Mouse (Mus musculus) neural tube, embryonic 11.5 days (tissue): Measurements from ENCODE around the gene Gramd1a. TPM values are rescaled to one million over a fixed set of nuclear protein-coding genes. Genes with fewer than 3 reads are reported as not detected.
A peak's percentile ranks its signal among the peaks of the same experiment; 100 is the strongest.

Source experiments
- ATAC-seq: fragments of 200-750 bp; cut with Nextera tagmentation; 2 replicates; pipeline ENCODE4 v1.8.0; 2017; ENCODE audit warnings: moderate number of reproducible peaks, mild to moderate bottlenecking, moderate TSS enrichment, moderate library complexity; ENCODE audit not compliant: insufficient read depth, low FRiP score, low TSS enrichment
- DNase-seq: peaks from one replicate; pipeline ENCODE4 v3.0.0-alpha.2; 2015; ENCODE audit warnings: low spot score
- H3K27ac ChIP-seq: fragments of 300-500 bp; sonication (generic); 2 replicates; pipeline ENCODE4 v1.5.1; 2014; ENCODE audit warnings: low read depth, mild to moderate bottlenecking, low read length
- H3K27me3 ChIP-seq: fragments of 300-500 bp; sonication (generic); 2 replicates; pipeline ENCODE4 v1.6.1; 2014; ENCODE audit warnings: mild to moderate bottlenecking, low read length, mixed read lengths; ENCODE audit not compliant: control insufficient read depth, insufficient read depth
- H3K36me3 ChIP-seq: fragments of 300-500 bp; sonication (generic); 2 replicates; pipeline ENCODE4 v1.6.1; 2014; ENCODE audit warnings: mild to moderate bottlenecking, low read length, moderate library complexity, mixed read lengths; ENCODE audit not compliant: control insufficient read depth, insufficient read depth
- H3K4me1 ChIP-seq: fragments of 300-500 bp; sonication (generic); 2 replicates; pipeline ENCODE4 v1.6.1; 2014; ENCODE audit warnings: low read length, mixed read lengths; ENCODE audit not compliant: control insufficient read depth, insufficient read depth
- H3K4me2 ChIP-seq: fragments of 300-500 bp; sonication (generic); 2 replicates; pipeline ENCODE4 v1.6.1; 2014; ENCODE audit warnings: low read depth, mild to moderate bottlenecking, moderate library complexity
- H3K4me3 ChIP-seq: fragments of 300-500 bp; sonication (generic); 2 replicates; pipeline ENCODE4 v1.5.1; 2014; ENCODE audit warnings: low read depth, low read length
- H3K9ac ChIP-seq: fragments of 300-500 bp; sonication (generic); 2 replicates; pipeline ENCODE4 v1.6.1; 2014; ENCODE audit warnings: mild to moderate bottlenecking, low read length
- H3K9me3 ChIP-seq: fragments of 300-500 bp; sonication (generic); 2 replicates; pipeline ENCODE4 v1.6.1; 2016; ENCODE audit warnings: low read length; ENCODE audit not compliant: control insufficient read depth
- WGBS: fragments of 180-500 bp; shearing (Covaris S2); extraction: QIAGEN DNeasy Blood & Tissue Kit; methylation state at CpG from one replicate; pipeline ENCODE4 v1.1.7; 2014; 5-methylcytosine and 5-hydroxymethylcytosine counted together
- polyA plus RNA-seq: library from polyadenylated mRNA; unstranded; fragments of >200 nt; fragmentation: Nextera tagmentation; extraction: Ambion mirVana; gene quantifications from 2 replicates; pipeline ENCODE4 v1.2.1, GENCODE M21; 2014

Gramd1a gene
- polyA plus RNA-seq, 1 experiment from 2014 or later: 159 TPM

DNA sequence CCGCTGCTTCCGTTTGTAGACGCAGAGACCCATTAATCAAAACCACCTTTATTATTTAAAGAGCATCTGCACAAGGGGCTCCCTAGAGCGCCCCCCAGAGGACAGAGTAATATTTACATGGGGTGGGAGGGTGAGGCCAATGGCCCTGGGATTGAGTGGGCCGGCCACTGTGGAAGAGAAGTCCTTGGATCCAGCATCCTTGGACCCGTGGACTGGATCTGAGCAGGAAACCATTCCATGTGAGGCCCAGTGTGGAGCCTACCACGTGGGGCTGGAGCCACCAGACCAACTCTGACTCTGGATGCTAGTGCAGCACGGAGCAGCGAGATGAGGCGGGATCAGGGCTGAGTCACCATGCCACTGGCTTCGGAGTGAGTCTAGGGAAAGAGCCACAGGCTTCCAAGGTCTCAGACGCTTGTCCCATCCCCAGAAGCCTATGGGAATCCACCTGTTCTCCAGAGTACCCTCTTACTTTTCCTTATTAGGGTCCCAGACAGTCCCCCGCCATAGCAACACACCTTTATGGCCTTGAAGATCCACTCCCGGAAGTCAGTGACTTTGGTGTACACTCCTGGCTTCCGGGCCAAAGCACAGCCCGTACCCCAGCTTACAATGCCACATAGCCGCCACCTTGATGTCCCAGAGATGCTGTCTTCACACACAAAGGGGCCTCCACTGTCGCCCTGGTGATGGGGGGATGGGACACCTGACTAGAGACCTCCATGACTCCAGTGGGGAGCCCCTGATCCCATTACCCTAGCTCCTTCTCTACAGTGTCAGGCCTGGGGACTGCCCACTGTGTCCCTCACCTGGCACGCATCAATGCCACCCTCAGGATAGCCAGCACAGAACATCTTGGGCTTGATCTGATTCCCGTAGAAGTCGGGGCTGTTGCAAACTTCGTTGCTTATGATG lies 56.7 kb downstream of the Gramd1a start:
- Histone ChIP-seq H3K36me3 (no peaks in the 10 kb centered on the region), H3K9me3 (no peaks in the 10 kb centered on the region), H3K4me2 (no peak overlapping the region), H3K4me3 (no peak overlapping the region), H3K4me1 (no peaks in the 10 kb centered on the region), H3K27me3 (no peaks in the 10 kb centered on the region), H3K27ac (no peak overlapping the region), H3K9ac (no peak overlapping the region)
- ATAC-seq (no peak), DNase-seq (peak; percentile 14)
- WGBS: 80% methylated on average over 22 of the region's 22 CpGs

DNA sequence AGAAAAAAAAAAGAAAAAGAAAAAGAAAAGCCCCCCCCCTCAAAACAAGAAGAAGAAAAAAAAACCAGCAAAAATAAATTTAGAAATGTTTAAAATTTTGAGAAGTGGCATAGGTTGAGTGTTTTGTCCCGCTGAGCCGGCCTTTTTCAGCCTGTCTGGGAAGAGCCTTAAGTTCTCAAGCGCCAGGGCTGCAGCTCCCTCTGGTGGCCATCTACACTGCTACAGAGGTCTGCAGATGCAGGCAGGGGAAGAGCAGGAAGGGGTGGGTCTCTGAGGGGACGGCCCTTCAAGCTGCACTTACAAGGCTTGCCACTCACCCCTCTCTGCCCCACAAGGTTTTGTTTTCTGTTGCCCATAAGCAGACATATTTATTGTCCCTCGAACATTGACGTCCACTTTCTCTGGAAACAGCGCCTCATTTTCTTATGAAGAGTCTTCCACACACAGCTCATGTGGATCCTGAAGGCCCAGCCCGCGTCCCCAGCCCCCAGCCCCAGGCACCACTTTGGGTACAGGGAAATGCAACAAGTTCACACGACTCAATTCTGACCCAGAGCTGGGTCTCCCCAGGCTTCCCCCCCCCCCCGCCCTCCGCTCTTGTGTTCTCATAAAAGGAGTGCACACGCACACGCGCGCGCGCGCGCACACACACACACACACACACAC lies 58.0 kb downstream of the Gramd1a start:
- no peaks in the 10 kb centered on the region for H3K4me1 ChIP-seq
- H3K4me3 ChIP-seq: 0 out of 2 replicates have a peak overlapping the region, but pooled peaks have one; percentile 1
- H3K9me3 ChIP-seq: no peaks in the 10 kb centered on the region
- H3K36me3 ChIP-seq: no peaks in the 10 kb centered on the region
- ATAC-seq: peak; percentile 91
- no peak overlapping the region for H3K9ac ChIP-seq
- no peaks in the 10 kb centered on the region for H3K27me3 ChIP-seq
- DNase-seq: peak; percentile 92
- no peak overlapping the region for H3K27ac ChIP-seq
- H3K4me2 ChIP-seq: peak overlapping the region; percentile 29; the same call in 1 of the 2 replicates
- 19% methylated on average over 11 of the region's 20 CpGs for WGBS

DNA sequence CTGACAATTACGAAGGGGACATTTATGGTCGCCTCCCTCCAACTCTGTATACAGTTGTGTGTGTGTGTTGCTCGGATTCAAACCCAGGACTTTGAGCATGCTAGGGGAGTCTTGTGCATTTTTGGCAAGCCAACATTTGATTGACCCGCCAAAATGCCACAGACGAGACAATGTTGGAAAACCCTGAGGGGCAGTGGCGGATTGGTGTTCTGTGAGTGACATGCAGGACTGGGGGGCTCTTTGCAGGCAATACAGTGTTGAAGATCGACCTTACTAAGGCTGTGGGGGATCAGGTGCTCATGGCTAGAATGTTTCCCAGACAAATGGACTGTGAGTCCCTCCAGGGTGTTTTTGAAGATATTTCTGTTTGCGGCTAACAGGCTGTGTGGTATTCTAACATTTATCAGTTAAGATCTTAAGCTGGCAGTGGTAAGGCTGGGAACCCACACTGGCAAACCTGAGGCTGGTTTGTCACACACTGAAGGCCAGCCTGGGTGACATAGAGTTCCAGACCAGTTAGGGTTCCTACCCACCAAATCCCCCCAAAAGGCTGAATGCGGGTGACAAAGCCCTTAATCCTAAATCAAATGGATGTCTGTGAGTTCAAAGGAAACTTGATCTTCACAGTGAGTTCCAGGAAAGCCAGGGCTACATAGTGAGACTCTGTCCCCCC lies 58.7 kb downstream of the Gramd1a start:
- H3K9ac ChIP-seq: no peak overlapping the region
- 72% methylated on average over 9 of the region's 9 CpGs for WGBS
- DNase-seq (no peak), ATAC-seq (no peak)
- no peak overlapping the region for H3K27ac ChIP-seq
- H3K4me1 ChIP-seq: no peaks in the 10 kb centered on the region
- H3K36me3 ChIP-seq: no peaks in the 10 kb centered on the region
- no peaks in the 10 kb centered on the region for H3K9me3 ChIP-seq
- no peak overlapping the region for H3K4me2 ChIP-seq
- H3K4me3 ChIP-seq: no peak overlapping the region
- H3K27me3 ChIP-seq: no peaks in the 10 kb centered on the region

DNA sequence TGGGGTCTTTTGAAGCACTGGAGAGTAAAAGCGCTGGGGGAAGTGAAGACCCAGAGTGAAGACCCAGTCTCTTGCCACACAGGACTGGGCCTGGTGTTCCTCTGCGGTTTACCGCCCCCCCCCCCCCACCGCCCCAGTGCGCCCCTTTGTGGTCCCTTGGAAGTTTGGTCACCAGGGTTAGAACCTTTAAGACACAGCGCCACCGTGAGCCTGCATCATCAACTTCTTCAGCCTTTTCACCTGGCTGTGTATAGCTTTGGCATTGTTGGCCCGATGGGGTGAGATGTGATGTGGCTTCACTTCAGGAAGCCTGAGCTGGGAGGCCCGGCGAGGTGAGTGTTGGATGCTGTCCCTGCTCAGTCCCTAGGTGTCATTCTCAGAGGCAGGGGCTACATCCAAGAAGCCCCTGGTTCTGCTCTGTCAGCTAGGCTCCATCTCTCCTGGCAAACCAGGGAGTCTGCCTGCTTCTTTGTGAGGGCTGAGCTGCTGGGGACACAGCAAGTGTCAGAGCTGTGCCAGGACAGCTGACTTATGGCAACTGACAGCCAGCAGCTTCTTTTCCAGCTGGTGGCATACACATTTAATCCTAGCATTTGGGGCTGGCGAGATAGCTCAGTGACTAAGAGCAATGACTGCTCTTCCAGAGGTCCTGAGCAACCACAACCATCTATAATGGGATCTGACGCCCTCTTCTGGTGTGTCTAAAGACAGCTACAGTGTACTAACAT lies 60.8 kb downstream of the Gramd1a start:
- 29% methylated on average over 12 of the region's 12 CpGs for WGBS

DNA sequence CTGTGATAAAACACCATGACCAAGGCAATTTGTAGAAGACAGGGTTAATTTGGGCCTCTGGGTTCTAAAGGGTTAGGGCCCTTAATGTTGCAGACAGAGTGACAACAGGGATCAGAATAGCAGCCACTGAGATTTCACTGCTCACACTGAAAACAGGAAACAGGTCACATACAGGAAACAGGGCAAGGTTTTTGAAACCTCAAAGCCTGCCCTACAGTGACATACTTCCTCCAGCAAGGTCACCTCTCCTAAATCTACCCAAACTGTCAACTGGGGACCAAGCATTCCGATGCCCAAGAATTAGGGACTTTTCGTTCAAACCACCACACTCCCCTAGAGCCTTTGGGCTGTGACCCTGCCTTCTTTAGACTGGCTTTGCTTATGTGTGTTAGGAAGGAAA lies 66.0 kb downstream of the Gramd1a start:
- H3K27ac ChIP-seq: no peak overlapping the region
- H3K4me3 ChIP-seq: no peak overlapping the region
- no peaks in the 10 kb centered on the region for H3K4me1 ChIP-seq
- H3K27me3 ChIP-seq: no peaks in the 10 kb centered on the region
- DNase-seq (no peak), ATAC-seq (no peak)
- H3K9ac ChIP-seq: no peak overlapping the region
- 96% methylated on average over 2 of the region's 2 CpGs for WGBS
- H3K36me3 ChIP-seq: no peaks in the 10 kb centered on the region
- H3K4me2 ChIP-seq: no peak overlapping the region
- no peaks in the 10 kb centered on the region for H3K9me3 ChIP-seq

More for the DNA sequence above, 60.8 kb downstream of the Gramd1a start:
- Histone ChIP-seq H3K4me2 (no peak overlapping the region), H3K27ac (no peak overlapping the region), H3K9ac (no peak overlapping the region), H3K4me3 (no peak overlapping the region), H3K9me3 (no peaks in the 10 kb centered on the region), H3K27me3 (no peaks in the 10 kb centered on the region), H3K4me1 (no peaks in the 10 kb centered on the region), H3K36me3 (no peaks in the 10 kb centered on the region)
- no peak for ATAC-seq
- no peak for DNase-seq

DNA sequence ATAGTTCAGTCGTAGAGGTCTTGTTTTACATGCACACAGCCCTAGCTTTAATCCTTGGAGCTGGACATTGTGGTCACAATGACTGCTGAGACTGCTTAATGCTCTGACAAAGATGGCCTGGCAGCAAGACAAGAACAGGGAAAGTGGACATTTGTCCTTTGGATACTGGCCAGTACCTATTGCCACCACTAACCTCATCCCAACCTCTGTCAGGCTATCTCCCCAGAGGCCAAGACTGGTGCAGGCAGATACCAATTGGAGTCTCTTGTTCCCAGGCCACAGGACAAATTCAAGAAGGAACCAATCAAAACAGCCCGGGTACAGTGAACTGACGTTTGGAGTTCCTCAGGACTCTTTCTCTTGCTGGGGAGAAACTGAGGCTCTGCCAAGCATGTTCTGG lies 67.5 kb downstream of the Gramd1a start:
- no peak for DNase-seq
- Histone ChIP-seq H3K9ac (no peak overlapping the region; the same call in 1 of the 2 replicates), H3K9me3 (no peaks in the 10 kb centered on the region), H3K36me3 (no peaks in the 10 kb centered on the region), H3K4me2 (no peak overlapping the region), H3K27me3 (no peaks in the 10 kb centered on the region), H3K4me1 (no peaks in the 10 kb centered on the region), H3K27ac (no peak overlapping the region), H3K4me3 (no peak overlapping the region)
- WGBS: 76% methylated on average over 3 of the region's 3 CpGs
- ATAC-seq: no peak

DNA sequence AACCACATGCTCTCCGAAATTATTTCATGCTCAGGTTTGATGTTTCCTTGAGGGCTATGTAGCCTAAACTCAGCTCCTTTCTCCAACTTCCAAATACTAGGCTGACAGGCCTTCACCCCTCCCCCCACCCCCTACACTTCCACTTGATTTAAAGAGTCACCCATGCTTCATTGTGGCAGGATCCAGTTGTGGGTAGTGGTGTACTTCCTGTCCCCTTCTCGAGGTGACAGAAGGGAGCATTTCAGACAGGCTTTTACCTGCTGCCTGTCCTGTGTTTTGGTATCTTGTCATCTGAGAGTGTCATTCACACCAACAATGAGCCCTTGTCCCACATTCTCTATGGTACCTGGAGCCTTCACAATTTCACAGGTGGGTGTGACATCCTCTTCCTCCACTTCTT lies 68.4 kb downstream of the Gramd1a start:
- H3K4me2 ChIP-seq: no peak overlapping the region
- no peaks in the 10 kb centered on the region for H3K36me3 ChIP-seq
- no peak overlapping the region for H3K4me3 ChIP-seq
- H3K9me3 ChIP-seq: no peaks in the 10 kb centered on the region
- ATAC-seq (no peak), DNase-seq (no peak)
- 68% methylated on average over 2 of the region's 2 CpGs for WGBS
- no peaks in the 10 kb centered on the region for H3K27me3 ChIP-seq
- no peak overlapping the region for H3K27ac ChIP-seq
- H3K4me1 ChIP-seq: 0 out of 2 replicates have a peak, but pooled peaks cover 2% of the 10 kb centered on the region
- no peak overlapping the region for H3K9ac ChIP-seq

DNA sequence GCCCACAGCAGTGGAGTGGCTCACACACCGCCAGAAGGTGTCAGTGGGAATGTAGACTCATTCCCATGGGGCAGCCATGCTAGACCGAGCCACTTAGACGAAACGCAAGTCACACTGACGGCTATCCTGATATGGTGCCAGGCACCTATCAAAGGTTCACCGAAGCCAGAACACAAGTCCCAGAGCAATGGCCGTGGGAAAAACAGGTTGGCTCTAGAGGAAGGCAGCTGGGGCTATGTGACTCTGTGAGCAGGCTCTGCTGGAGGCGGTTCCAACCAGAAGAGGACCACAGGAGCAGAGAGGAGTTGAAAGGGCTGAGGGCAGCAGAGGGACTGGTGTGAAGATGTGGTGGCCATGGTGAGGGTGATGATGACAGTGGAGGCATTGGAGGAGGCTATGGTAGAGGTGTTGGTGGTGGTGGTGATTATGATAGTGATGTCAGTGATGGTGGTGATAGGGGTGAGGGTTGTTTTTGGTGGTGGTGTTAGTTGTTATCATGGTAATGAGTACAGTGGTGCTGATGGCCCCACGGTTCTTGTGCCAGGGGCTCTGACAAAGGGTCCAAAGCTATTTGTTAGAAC lies 69.4 kb downstream of the Gramd1a start:
- ATAC-seq: no peak
- Histone ChIP-seq H3K36me3 (no peaks in the 10 kb centered on the region), H3K4me2 (no peak overlapping the region), H3K27me3 (no peaks in the 10 kb centered on the region), H3K9me3 (no peaks in the 10 kb centered on the region), H3K9ac (no peak overlapping the region), H3K4me3 (no peak overlapping the region), H3K4me1 (0 out of 2 replicates have a peak, but pooled peaks cover 2% of the 10 kb centered on the region), H3K27ac (no peak overlapping the region)
- WGBS: 87% methylated on average over 9 of the region's 9 CpGs
- DNase-seq: no peak
